Mouse (Mus musculus) gastrocnemius, postnatal 4 days (tissue): Measurements from ENCODE around the gene Hfe. TPM values are rescaled to one million over a fixed set of nuclear protein-coding genes. Genes with fewer than 3 reads are reported as not detected.

Experiments used
- DNase-seq, 2 experiments: peaks; one replicate each; pipeline ENCODE4 v3.0.0; 2021 to 2022; ENCODE audit warnings: low spot score in 2 of 2, mixed read lengths in 2 of 2
- long read RNA-seq, 2 experiments: library from polyadenylated mRNA; stranded (forward); transcript quantifications; one replicate each; pipeline ENCODE4 v2.0.0; 2021
- total RNA-seq, 2 experiments: library from RNA; stranded (reverse); gene quantifications; 2 replicates each; pipeline ENCODE4 v1.2.3; 2021

The Hfe gene
- 1 to 10 TPM; 5.9 to 6.6 TPM for total RNA-seq
- long read RNA-seq, experiment 1, transcript Hfe-202 (6 exons, 3,572 nt) = major isoform, 5 of 9 reads
- long read RNA-seq, experiment 1, partial matches to known transcripts = 1 of 9 reads
- long read RNA-seq, experiment 1, other reads (novel, unspliced or antisense) = 0 of 9 reads
- long read RNA-seq, experiment 2, transcript Hfe-202 (6 exons, 3,572 nt) = major isoform, 13 of 15 reads
- long read RNA-seq, experiment 2, partial matches to known transcripts = 0 of 15 reads
- long read RNA-seq, experiment 2, other reads (novel, unspliced or antisense) = 0 of 15 reads

- peak in 1 of 2 experiments; percentile 34 for DNase-seq
Measured at GRCm38 (mm10) chr13:23710374-23711089, at the start of gene Hfe. Gene Hfe (minus strand): TSS chr13:23710854.

- no peak for DNase-seq
Measured at GRCm38 (mm10) chr13:23759916-23760239, 49.2 kb upstream of the Hfe start.

DNA sequence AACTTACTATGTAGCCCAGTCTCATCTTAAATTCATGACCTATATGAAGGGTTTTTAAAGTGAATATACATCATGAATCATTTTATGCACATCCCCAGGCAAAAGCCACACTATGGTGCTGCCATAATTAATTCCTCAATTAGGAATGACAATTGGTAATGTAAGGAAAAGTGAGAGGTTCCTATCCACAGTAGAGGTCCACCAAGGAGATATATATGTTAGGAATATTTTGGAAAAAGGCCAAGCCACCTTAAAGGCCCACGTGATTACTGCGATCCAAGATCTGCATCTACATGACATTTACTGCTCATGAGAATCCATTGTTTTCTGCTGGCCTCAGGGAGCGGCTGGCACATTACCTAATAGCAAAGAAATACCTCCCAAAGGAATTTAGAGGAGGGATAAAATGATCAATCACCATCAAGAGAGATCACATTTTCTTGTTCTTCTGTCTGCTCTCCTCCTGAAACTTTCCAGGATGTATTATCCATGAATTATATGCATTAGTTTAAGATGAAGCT lies 48.7 kb upstream of the Hfe start:
- DNase-seq = no peak

GRCm38 (mm10) chr13:23757921-23758320 lies 47.3 kb upstream of the Hfe start:
- DNase-seq = no peak

- no peak for DNase-seq
Measured at GRCm38 (mm10) chr13:23757211-23757773, 46.6 kb upstream of the Hfe start.

GRCm38 (mm10) chr13:23756790-23757189 lies 46.1 kb upstream of the Hfe start, which contains the start of gene Hist1h4b:
Gene Hist1h4b (plus strand): TSS chr13:23757013.
- peak; percentile 56 to 81 for DNase-seq

DNA sequence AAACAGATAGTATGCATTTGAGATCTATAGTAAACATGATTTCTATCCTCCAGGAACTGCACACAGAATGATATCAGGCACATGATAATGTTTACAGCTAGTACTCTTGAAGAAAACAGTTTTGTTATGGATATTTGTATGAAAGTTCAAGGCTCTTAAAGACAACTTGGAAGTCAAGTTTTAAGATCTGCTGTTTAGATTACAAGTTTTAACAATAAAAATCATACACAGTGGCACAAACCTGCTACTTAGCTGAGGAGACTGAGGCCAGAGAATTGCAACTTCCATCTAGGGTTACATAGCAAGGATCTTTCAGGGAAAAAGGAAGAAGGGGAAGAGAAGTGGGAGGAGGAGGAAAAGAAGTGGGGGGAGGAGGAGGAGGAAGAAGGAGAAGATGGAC lies 44.3 kb upstream of the Hfe start:
- no peak for DNase-seq

DNA sequence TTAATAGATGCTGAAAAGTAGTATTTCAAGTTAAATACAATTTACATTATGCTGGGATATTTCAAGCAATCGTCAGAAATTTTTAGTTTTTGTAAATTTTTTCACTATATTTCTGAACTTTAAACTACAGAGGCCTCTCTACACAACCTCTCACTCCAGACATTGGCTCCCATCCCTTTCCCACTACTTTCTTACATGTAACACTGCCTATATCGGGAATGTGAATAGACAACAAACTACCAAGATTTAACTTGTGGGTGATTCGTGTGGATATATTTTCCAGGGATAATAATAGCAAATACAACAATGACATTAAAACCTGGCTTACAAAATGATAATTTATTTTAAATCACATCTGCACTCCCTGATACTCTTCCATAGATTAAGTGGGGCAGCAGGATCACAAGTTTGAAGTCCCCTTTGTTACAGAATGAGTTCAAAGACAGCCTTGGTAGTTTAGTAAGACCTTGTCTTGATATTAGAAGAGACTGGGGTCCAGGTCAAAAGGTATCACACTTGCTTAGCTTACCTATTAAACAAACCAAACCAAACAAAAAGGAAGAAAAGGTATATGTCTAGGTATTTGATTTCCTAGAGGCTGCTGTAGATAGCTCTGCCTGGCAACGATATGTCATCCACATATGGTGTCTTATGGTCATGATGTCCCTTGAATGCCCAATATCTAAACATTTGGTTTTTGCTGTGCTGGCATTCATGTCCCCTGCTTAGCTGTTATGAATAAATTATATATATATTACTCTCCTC lies 42.8 kb upstream of the Hfe start:
- DNase-seq = no peak

GRCm38 (mm10) chr13:23752742-23753172 lies 42.1 kb upstream of the Hfe start:
- DNase-seq = no peak

- DNase-seq = peak; percentile 61 to 89
Measured at GRCm38 (mm10) chr13:23752067-23752741, 41.5 kb upstream of the Hfe start, which contains the start of gene Hist1h3b. Gene Hist1h3b (plus strand): TSS chr13:23752267.

GRCm38 (mm10) chr13:23751478-23751956 lies 40.9 kb upstream of the Hfe start:
- DNase-seq = no peak

- DNase-seq = peak in 1 of 2 experiments; percentile 46
Measured at GRCm38 (mm10) chr13:23750839-23751477, 40.3 kb upstream of the Hfe start, which contains the start of gene Hist1h2ab. Gene Hist1h2ab (plus strand): TSS chr13:23751126.

GRCm38 (mm10) chr13:23749563-23750121 lies 39.0 kb upstream of the Hfe start:
- DNase-seq = no peak

DNA sequence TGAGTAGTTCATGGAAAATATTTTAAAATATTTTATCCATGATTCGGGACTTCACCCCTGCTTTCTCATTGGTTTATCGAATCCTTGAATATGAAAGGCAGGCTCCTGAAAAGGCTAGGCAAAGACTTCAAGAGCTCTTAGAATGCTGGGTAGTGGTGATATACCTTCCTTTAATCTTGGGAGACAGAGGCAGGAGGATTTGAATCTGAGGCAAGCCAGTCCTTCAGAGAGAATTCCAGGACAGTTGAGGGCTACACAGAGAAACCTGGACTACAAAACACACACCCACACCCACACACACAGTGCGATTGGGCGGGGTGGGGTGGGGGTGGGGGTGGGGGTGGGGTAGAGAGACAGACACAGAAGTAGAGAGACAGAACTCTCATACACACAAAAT lies 37.2 kb upstream of the Hfe start:
- DNase-seq = no peak

- DNase-seq = no peak
Measured at GRCm38 (mm10) chr13:23747081-23747891, 36.6 kb upstream of the Hfe start.

- DNase-seq = peak in 1 of 2 experiments; percentile 57
Measured at GRCm38 (mm10) chr13:23746201-23747080, 35.8 kb upstream of the Hfe start, which contains the start of gene Hist1h2bb. Gene Hist1h2bb (plus strand): TSS chr13:23746734.

- peak; percentile 59 to 84 for DNase-seq
Measured at GRCm38 (mm10) chr13:23745381-23746161, 34.9 kb upstream of the Hfe start, which contains the start of gene Hist1h3c. Gene Hist1h3c (minus strand): TSS chr13:23745602.
